Mouse (Mus musculus) heart, postnatal 0 days (tissue): ENCODE measurements around the gene Aktip.

Experiments
- CTCF ChIP-seq: IDR thresholded peaks from 2 replicates; pipeline ENCODE4 v1.5.1; 2016; ENCODE audit warnings: antibody characterized with exemption, control low read depth, low read depth
- EP300 ChIP-seq: IDR thresholded peaks from 2 replicates; pipeline ENCODE4 v1.6.1; 2016; ENCODE audit warnings: antibody characterized with exemption, low read depth

DNA sequence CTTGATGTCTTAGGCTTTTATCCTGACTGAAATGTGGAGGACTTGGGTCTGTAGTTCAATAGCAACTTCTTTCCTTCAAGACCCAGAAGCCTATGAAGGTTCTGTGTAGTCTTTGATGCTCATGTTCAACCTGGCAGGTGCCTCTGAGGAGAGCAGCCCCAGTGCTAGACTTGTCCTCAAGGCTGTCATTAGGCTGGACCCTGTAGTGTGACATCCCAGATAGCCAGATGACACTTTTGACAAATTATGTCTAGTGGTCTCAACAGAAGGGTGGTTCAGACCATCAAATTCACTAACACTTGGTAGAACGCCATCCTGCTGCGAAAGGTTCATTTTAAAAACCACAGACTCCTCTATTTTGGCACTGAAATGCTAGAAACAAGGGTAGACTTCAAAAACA lies 13.2 kb upstream of the Aktip start:
- TF ChIP-seq CTCF (no peak), EP300 (no peak)
